Mouse (Mus musculus) heart, postnatal 36 days (tissue): Measurements from ENCODE around the gene Hck. TPM values are rescaled to one million over a fixed set of nuclear protein-coding genes. Genes with fewer than 3 reads are reported as not detected.
A peak's percentile ranks its signal among the peaks of the same experiment; 100 is the strongest.

Experiments used
- DNase-seq, 2 experiments: peaks; one replicate each; pipeline ENCODE4 v3.0.0; 2021 to 2022
- intact Hi-C: fragments of 180-260 bp; cut with DNase I; formaldehyde crosslinking; loops from one replicate; pipeline ENCODE4 v1.15.1; 2025
- total RNA-seq, 2 experiments: library from RNA; stranded (reverse); gene quantifications; 2 replicates each; pipeline ENCODE4 v1.2.3; 2021

The Hck gene
- total RNA-seq, 2 experiments from 2014 or later, result 1.7 to 1.9 TPM

- intact Hi-C loops, result loop anchor here (1.0 to 5.0 kb wide), 5 partner anchors 95 to 439 kb away; partner anchors contain the start of genes Plagl2 and Pofut1
- peak; percentile 73 for DNase-seq
Measured at GRCm38 (mm10) chr2:153147715-153148114, 39.4 kb downstream of the Hck start.

GRCm38 (mm10) chr2:153149742-153150141 lies 41.5 kb downstream of the Hck start:
- no peak for DNase-seq
- intact Hi-C loops, result loop anchor here (5.0 kb wide), 3 partner anchors 93 to 313 kb away; partner anchors contain the start of genes Plagl2 and Pofut1

DNA sequence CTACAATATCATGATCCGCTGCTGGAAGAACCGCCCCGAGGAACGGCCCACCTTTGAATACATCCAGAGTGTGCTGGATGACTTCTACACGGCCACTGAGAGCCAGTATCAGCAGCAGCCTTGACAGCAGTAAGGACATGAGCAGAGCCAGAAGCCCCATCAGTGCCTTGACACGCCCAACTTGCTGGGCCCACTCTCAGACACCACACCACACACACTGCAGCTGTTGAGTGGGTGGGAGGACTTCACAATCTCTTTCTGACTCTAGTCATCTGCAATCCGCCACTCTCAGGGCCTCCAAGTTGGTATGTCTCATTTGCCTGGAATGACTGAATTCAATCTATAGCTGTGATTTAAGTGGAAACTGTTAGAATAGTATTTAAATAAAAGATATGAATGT lies 42.8 kb downstream of the Hck start:
- intact Hi-C loops, result no loop called here
- no peak for DNase-seq

- no peak for DNase-seq
- intact Hi-C loops, result no loop called here
Measured at GRCm38 (mm10) chr2:153151926-153152665, 43.8 kb downstream of the Hck start.

- intact Hi-C loops, result no loop called here
- DNase-seq, result no peak
Measured at GRCm38 (mm10) chr2:153153033-153153450, 44.8 kb downstream of the Hck start.

- intact Hi-C loops, result no loop called here
- no peak for DNase-seq
Measured at GRCm38 (mm10) chr2:153157270-153157669, 49.0 kb downstream of the Hck start.

DNA sequence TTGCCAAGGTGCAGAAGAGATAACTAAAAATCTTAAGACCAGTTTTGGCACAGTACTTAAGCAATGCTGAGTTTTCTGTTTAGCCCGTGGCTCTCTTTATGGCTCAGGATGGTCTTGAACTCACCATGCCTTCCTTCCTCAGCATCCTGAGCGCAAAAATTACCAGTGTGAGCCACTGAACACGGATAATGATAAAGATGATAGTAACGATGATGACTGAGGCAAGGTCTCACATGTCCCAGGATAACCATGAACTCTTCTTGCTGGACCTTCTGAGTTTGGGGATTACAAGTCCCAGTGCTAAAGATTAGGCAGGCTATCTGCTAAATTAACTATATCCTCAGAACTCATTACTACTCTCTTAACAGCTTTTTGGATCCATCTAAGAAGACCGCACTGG lies 51.9 kb downstream of the Hck start:
- DNase-seq, result no peak
- intact Hi-C loops, result loop anchor here (2.0 to 5.0 kb wide), 2 partner anchors 81 to 187 kb away; partner anchors contain the start of genes Asxl1, Plagl2 and Pofut1

DNA sequence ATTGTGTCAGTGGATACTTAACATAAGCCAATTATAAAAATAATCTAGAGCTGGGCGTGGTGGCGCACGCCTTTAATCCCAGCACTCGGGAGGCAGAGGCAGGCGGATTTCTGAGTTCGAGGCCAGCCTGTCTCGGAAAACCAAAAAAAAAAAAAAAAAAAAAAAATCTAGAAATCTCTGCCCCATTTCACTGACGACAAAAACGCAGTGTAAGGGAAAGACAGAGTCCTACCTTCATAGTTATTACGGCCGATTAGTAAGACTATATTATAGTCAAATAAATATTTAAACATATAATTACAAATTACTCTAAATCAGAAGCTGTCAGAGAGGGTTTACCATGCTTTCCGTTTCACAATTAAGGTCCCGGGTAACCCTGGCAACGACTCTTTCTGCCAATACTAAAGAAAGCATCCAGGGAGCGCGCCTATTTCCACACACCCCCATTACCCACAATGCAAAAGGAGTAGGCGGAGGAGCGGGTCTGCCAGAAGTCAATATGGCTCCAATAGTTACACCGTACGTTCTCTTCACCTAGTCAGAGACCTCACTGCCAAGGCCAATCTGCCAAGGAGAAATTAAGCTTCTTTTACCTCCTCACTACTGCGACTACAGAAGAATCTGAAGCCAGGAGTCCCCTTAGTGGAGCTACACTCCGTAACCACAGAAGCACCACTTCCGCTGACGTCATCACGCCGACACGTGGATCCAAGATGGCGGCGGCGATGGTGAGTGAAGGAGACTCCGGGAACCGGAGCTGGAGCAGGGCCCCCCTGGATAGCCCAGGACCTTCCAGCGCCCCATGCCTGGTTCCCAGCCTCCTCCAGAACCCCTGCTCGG lies 52.8 kb downstream of the Hck start, which contains the start of gene Tm9sf4:
TSS of gene Tm9sf4 (plus strand) at position 460 of the 840 bp plus-strand sequence.
- DNase-seq, result peak; percentile 93 to 97
- intact Hi-C loops, result loop anchor here (2.0 to 5.0 kb wide), 2 partner anchors 80 to 186 kb away; partner anchors contain the start of genes Asxl1, Plagl2 and Pofut1

- DNase-seq, result no peak
- intact Hi-C loops, result loop anchor here (2.0 to 5.0 kb wide), 2 partner anchors 79 to 186 kb away; partner anchors contain the start of genes Asxl1, Plagl2 and Pofut1
Measured at GRCm38 (mm10) chr2:153161684-153162080, 53.4 kb downstream of the Hck start.

- DNase-seq, result no peak
- intact Hi-C loops, result no loop called here
Measured at GRCm38 (mm10) chr2:153167136-153167535, 58.9 kb downstream of the Hck start.

GRCm38 (mm10) chr2:153168134-153168820 lies 60.0 kb downstream of the Hck start:
- peak; percentile 17 to 38 for DNase-seq
- intact Hi-C loops, result no loop called here

- intact Hi-C loops, result no loop called here
Measured at GRCm38 (mm10) chr2:153170490-153171224, 62.4 kb downstream of the Hck start.

DNA sequence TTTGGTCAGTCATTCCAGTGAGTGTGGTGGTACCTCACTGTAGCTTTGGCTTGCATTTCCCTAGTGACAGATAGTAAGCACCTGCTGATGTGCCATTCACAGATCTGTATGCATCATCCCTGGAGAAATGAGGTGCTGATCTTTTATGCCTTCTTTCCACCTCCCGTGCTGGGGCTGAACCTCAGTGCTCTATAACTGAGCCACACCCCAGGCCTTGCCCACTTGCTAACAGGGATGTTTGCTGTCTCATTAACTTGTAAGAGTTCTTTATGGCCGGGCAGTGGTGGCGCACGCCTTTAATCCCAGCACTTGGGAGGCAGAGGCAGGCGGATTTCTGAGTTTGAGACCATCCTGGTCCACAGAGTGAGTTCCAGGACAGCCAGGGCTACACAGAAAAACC lies 63.7 kb downstream of the Hck start:
- no peak for DNase-seq
- intact Hi-C loops, result no loop called here

More at GRCm38 (mm10) chr2:153170490-153171224, 62.4 kb downstream of the Hck start:
- no peak for DNase-seq

- intact Hi-C loops, result no loop called here
- no peak for DNase-seq
Measured at GRCm38 (mm10) chr2:153175995-153176570, 67.8 kb downstream of the Hck start.

DNA sequence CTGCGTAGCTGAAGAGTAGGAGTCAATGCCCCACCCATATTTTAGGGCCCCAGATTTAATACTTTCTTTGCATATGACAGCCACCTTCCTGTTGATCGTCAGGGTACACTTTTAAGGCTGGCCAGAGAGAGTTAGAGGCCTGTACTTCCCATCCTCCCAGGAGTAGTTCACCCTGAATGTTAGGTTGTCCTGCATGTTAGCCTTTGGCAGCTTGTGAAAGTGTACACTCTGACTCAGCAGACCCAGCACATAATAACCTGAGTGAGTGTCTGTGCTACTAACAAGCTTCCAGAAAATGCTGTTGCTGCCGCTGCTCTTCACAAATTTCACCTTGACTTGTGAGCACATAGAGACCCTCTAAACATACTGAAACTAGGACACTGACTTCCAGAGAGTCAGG lies 68.9 kb downstream of the Hck start:
- DNase-seq, result no peak
- intact Hi-C loops, result no loop called here

DNA sequence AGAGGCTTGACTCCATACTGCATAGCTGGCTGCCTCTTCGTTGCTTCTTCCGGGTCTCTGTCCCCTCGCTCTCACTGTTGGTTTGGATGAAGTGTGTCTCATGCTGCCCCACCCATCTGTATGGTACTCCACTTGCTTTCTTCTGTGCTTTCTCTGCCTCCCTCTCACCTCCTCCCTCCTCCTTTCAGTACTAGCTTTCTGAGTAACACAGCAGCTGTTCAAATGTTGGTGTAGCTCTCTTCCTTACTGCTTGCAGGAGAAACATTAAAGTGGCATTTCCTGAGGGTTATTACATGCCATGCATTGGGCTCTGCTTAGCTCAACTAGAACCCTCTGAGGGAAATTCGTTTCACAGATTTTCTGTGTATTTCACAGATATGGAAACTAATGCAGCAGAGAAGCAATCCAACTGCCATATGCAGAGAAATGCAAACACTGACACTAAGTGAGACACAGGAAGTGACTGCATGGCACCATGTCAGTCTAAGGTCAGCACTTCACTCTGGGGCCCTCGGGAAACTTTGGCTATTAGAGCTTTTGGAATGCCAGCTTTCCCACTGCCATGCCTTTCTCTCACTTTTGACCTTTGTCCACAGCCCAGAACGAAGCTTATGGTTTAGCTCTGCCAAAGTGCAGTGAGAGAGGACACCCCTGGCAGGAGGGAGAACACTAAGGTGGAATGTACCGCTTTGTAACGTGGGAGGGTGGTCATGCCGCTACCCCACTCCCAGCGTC lies 71.0 kb downstream of the Hck start:
- intact Hi-C loops, result no loop called here
- no peak for DNase-seq

DNA sequence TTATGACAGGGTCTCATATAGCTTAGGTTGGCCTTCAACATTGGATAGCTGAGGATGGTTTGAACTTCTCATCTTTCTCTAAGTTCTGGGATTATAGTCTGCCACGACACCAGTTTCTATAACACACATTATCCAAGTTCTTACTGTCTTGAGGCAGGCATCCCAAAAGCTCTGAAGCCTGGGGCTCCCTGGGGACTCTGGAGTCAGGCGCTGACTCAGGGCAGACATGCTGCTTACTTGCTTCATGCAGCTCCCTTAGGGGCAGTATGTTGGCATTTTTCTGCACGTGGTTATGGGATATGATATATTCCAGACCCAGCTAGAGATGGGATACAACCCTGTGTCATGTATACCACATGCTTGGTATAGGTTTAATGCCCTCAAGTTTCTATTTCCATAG lies 71.7 kb downstream of the Hck start:
- DNase-seq, result no peak
- intact Hi-C loops, result no loop called here

- DNase-seq, result peak in 1 of 2 experiments; percentile 13
- intact Hi-C loops, result no loop called here
Measured at GRCm38 (mm10) chr2:153186176-153186591, 77.9 kb downstream of the Hck start.

DNA sequence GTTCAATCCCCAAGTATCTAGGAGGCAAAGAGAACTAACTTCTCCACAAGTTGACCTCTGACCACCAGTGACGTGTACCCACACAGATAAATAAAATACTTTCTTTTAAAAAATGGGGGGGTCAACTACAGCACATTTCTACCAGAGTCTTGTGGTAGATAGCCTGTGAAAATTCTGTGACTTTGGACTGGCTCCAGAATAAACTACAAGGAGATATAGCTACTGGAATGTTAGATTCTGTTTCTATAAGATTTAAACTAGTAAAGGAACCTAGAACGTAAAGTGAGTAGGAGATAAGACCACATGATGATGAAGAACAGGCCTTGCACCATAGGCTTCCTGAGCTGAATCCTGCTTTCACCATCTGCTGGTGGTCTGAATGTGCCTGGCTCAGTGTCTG lies 79.6 kb downstream of the Hck start:
- intact Hi-C loops, result no loop called here
- no peak for DNase-seq
